Mouse (Mus musculus) MEL (cell line): ENCODE results near the gene Cdkn1a. TPM values are rescaled to one million over a fixed set of nuclear protein-coding genes. Genes with fewer than 3 reads are reported as not detected.

Source experiments
- DNase-seq: peaks from one replicate; pipeline ENCODE4 v3.0.0; 2011; ENCODE audit warnings: low read depth, low spot score
- H3K27ac ChIP-seq: 2 replicates; pipeline ENCODE4 v1.5.1; 2012; ENCODE audit warnings: low read depth, mild to moderate bottlenecking, control low read depth, low read length, moderate library complexity; ENCODE audit not compliant: control insufficient read depth
- H3K27me3 ChIP-seq, 2 experiments: fragments of 150-350 bp in 1 of 2; sonication (generic) in 1 of 2; 2 replicates each; pipeline ENCODE4 v1.6.1; 2012; ENCODE audit warnings: low read length in 2 of 2, mild to moderate bottlenecking in 2 of 2, improper control_type of control experiment in 1 of 2, moderate library complexity in 1 of 2; ENCODE audit not compliant: insufficient read depth in 2 of 2, control insufficient read depth in 1 of 2
- H3K36me3 ChIP-seq, 2 experiments: 2 replicates each; pipeline ENCODE4 v1.6.1; 2012 to 2014; ENCODE audit warnings: low read length in 2 of 2, improper control_type of control experiment in 1 of 2, inconsistent platforms in 1 of 2, mild to moderate bottlenecking in 1 of 2; ENCODE audit not compliant: insufficient read depth in 2 of 2, control insufficient read depth in 1 of 2
- H3K4me1 ChIP-seq, 2 experiments: fragments of 150-350 bp in 1 of 2; sonication (generic) in 1 of 2; 2 replicates each; pipeline ENCODE4 v1.6.1; 2012; ENCODE audit warnings: low read length in 2 of 2, improper control_type of control experiment in 1 of 2, mild to moderate bottlenecking in 1 of 2; ENCODE audit not compliant: insufficient read depth in 2 of 2, control insufficient read depth in 1 of 2
- H3K4me3 ChIP-seq, 2 experiments: fragments of 150-350 bp in 1 of 2; sonication (generic) in 1 of 2; 2 replicates each; pipeline ENCODE4 v1.5.1; 2012; ENCODE audit warnings: low read depth in 2 of 2, low read length in 2 of 2, mild to moderate bottlenecking in 2 of 2, moderate library complexity in 2 of 2, control low read depth in 1 of 2, improper control_type of control experiment in 1 of 2; ENCODE audit not compliant: control insufficient read depth in 1 of 2, insufficient read depth in 1 of 2
- H3K79me2 ChIP-seq: 2 replicates; pipeline ENCODE4 v1.6.1; 2012; ENCODE audit warnings: mild to moderate bottlenecking, low read length, moderate library complexity; ENCODE audit not compliant: control insufficient read depth, poor library complexity, insufficient read depth
- H3K9ac ChIP-seq: 2 replicates; pipeline ENCODE4 v1.6.1; 2012; ENCODE audit warnings: low read depth, mild to moderate bottlenecking, control low read depth, low read length, moderate library complexity; ENCODE audit not compliant: control insufficient read depth, poor library complexity, severe bottlenecking
- H3K9me3 ChIP-seq: fragments of 150-350 bp; sonication (generic); replicated peaks from 2 replicates; pipeline ENCODE4 v1.6.1; 2012; ENCODE audit warnings: mild to moderate bottlenecking, low read length, improper control_type of control experiment, moderate library complexity; ENCODE audit not compliant: insufficient read depth
- BHLHE40 ChIP-seq: IDR thresholded peaks from 2 replicates; pipeline ENCODE4 v1.6.1; 2012; ENCODE audit warnings: low read depth, mild to moderate bottlenecking, inconsistent platforms, low read length, improper control_type of control experiment, borderline replicate concordance
- CHD1 ChIP-seq: IDR thresholded peaks from 2 replicates; pipeline ENCODE4 v1.6.1; 2012; ENCODE audit warnings: low read depth, mild to moderate bottlenecking, inconsistent platforms, low read length, improper control_type of control experiment
- GABPA ChIP-seq: IDR thresholded peaks from 2 replicates; pipeline ENCODE4 v1.6.1; 2012; ENCODE audit warnings: low read depth, mild to moderate bottlenecking, inconsistent platforms, low read length, improper control_type of control experiment, moderate library complexity
- GATA1 ChIP-seq: IDR thresholded peaks from 2 replicates; pipeline ENCODE4 v1.6.1; 2011; ENCODE audit warnings: low read depth, low read length, improper control_type of control experiment
- MAFK ChIP-seq: IDR thresholded peaks from 2 replicates; pipeline ENCODE4 v1.6.1; 2011; ENCODE audit warnings: low read depth, mild to moderate bottlenecking, low read length, improper control_type of control experiment, borderline replicate concordance
- MAX ChIP-seq: IDR thresholded peaks from 2 replicates; pipeline ENCODE4 v1.6.1; 2011; ENCODE audit warnings: low read length, improper control_type of control experiment
- MEF2A ChIP-seq: IDR thresholded peaks from 2 replicates; pipeline ENCODE4 v1.6.1; 2014; ENCODE audit warnings: low read depth, mild to moderate bottlenecking, inconsistent platforms, low read length, improper control_type of control experiment; ENCODE audit not compliant: poor library complexity, insufficient replicate concordance, severe bottlenecking; ENCODE audit errors: extremely low read depth
- MYC ChIP-seq: IDR thresholded peaks from 2 replicates; pipeline ENCODE4 v1.6.1; 2011; ENCODE audit warnings: low read depth, mild to moderate bottlenecking, low read length, improper control_type of control experiment, moderate library complexity
- NRF1 ChIP-seq: IDR thresholded peaks from 2 replicates; pipeline ENCODE4 v1.6.1; 2014; ENCODE audit warnings: low read depth, mild to moderate bottlenecking, inconsistent platforms, low read length, improper control_type of control experiment, moderate library complexity; ENCODE audit not compliant: poor library complexity, insufficient read depth, severe bottlenecking
- POLR2A ChIP-seq, 2 experiments: IDR thresholded peaks; 2 replicates each; pipeline ENCODE4 v1.6.1; 2011 to 2012; ENCODE audit warnings: low read length in 2 of 2, mild to moderate bottlenecking in 2 of 2, control low read depth in 1 of 2, improper control_type of control experiment in 1 of 2, low read depth in 1 of 2, moderate library complexity in 1 of 2; ENCODE audit not compliant: control insufficient read depth in 1 of 2, insufficient read depth in 1 of 2, poor library complexity in 1 of 2
- RCOR1 ChIP-seq: IDR thresholded peaks from 2 replicates; pipeline ENCODE4 v1.6.1; 2012; ENCODE audit warnings: low read depth, mild to moderate bottlenecking, inconsistent platforms, low read length, improper control_type of control experiment
- SIN3A ChIP-seq: IDR thresholded peaks from 2 replicates; pipeline ENCODE4 v1.6.1; 2012; ENCODE audit warnings: low read length, improper control_type of control experiment, inconsistent platforms
- TAL1 ChIP-seq: IDR thresholded peaks from 2 replicates; pipeline ENCODE4 v1.6.1; 2012; ENCODE audit warnings: mild to moderate bottlenecking, inconsistent platforms, low read length, moderate library complexity, mixed read lengths
- TBP ChIP-seq: IDR thresholded peaks from 2 replicates; pipeline ENCODE4 v1.8.0; 2011; ENCODE audit warnings: low read depth, low read length, improper control_type of control experiment
- TCF12 ChIP-seq: IDR thresholded peaks from 2 replicates; pipeline ENCODE4 v1.6.1; 2014; ENCODE audit warnings: low read depth, mild to moderate bottlenecking, inconsistent platforms, low read length, improper control_type of control experiment, moderate library complexity
- UBTF ChIP-seq: IDR thresholded peaks from 2 replicates; pipeline ENCODE4 v1.6.1; 2012; ENCODE audit warnings: low read depth, mild to moderate bottlenecking, inconsistent platforms, low read length, improper control_type of control experiment, moderate library complexity, borderline replicate concordance; ENCODE audit not compliant: insufficient read depth
- USF1 ChIP-seq: IDR thresholded peaks from 2 replicates; pipeline ENCODE4 v1.6.1; 2014; ENCODE audit warnings: low read depth, mild to moderate bottlenecking, inconsistent platforms, low read length, improper control_type of control experiment, moderate library complexity
- USF2 ChIP-seq, 2 experiments: IDR thresholded peaks; 2 replicates each; pipeline ENCODE4 v1.6.1; 2011 to 2012; ENCODE audit warnings: improper control_type of control experiment in 2 of 2, low read length in 2 of 2, borderline replicate concordance in 1 of 2, inconsistent platforms in 1 of 2, low read depth in 1 of 2, mild to moderate bottlenecking in 1 of 2; ENCODE audit not compliant: insufficient read depth in 1 of 2
- ZC3H11A ChIP-seq: IDR thresholded peaks from 2 replicates; pipeline ENCODE4 v1.6.1; 2012; ENCODE audit warnings: low read depth, mild to moderate bottlenecking, inconsistent platforms, low read length, improper control_type of control experiment
- ZKSCAN1 ChIP-seq: IDR thresholded peaks from 2 replicates; pipeline ENCODE4 v1.6.1; 2012; ENCODE audit warnings: low read depth, mild to moderate bottlenecking, inconsistent platforms, low read length, improper control_type of control experiment, moderate library complexity
- ZMIZ1 ChIP-seq: IDR thresholded peaks from 2 replicates; pipeline ENCODE4 v1.6.1; 2012; ENCODE audit warnings: low read depth, mild to moderate bottlenecking, inconsistent platforms, low read length, improper control_type of control experiment, moderate library complexity
- polyA plus RNA-seq, 2 experiments: library from polyadenylated mRNA; stranded (reverse) in 1 of 2; unstranded in 1 of 2; fragments of >175 nt in 1 of 2; fragments of >200 nt in 1 of 2; gene quantifications; 2 replicates each; pipeline versions ENCODE4 v1.2.1 to v1.2.4; 2012; ENCODE audit warnings: low replicate concordance in 2 of 2, low read depth in 1 of 2; ENCODE audit not compliant: insufficient read length in 2 of 2, insufficient read depth in 1 of 2, missing spikeins in 1 of 2
- total RNA-seq: library from RNA; depleted of rRNA; stranded (reverse); fragments of 300-350 nt; gene quantifications from 2 replicates; pipeline ENCODE4 v1.2.3, GENCODE M21; 2012

The Cdkn1a gene
- total and polyA plus RNA-seq, 3 experiments: 2.0 to 21.0 TPM; not detected in 1

DNA sequence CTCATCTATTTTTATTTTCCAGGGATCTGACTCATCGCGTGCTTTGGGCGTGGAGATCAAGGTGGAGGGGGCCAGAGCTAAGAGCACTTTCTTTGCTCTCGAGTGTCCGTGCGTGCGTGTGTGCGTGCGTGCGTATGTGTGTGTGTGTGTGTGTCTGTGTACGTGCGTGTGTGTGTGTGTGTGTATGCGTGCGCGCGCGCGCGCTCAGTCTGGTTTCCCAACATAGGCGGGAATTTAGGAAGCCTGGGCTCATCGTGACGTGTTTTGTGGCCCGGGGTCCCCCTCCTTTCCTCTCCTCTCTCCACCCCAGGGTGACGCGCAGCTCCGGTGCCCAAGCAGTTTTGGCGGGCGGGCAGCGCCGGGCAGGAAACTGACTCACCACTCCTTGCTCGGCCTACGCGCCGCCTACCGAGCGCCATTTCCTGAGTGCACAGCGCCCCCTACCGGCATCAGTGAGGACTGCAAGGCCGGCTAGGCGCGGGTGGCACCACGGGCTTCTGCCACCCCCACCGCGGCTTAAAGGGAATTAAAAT lies 4.5 kb downstream of the Cdkn1a start (continued):
- TF ChIP-seq ZMIZ1 (peak; percentile 67; the same call in 1 of the 2 replicates), TCF12 (peak; percentile 45; the same call in 1 of the 2 replicates), MAX (peak; percentile 76)

DNA sequence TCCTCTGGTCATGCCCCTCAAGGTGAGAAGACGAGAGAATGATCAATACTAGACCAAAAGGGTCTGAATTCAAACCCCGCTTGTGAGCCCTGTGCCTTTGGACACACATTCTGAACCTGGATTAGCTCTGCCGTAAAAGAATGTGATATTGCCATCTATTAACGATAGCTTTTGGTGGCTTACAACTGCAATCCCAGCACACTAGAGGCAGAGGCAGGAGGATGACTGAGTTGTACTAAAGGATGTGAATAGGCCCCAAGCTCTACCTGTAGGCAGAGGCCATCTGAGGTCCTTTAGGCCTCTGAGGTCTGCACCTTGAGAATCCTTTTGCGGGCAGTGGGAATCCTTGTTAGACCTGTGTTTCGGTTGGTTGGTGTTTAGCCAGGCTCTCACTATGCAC lies 5.5 kb downstream of the Cdkn1a start:
- Histone ChIP-seq H3K4me3 (no peak overlapping the region), H3K27me3 (no peaks in the 10 kb centered on the region), H3K79me2 (peaks cover 11% of the 10 kb centered on the region), H3K36me3 (peaks cover 0 to 13% of the 10 kb centered on the region in 2 experiments; a peak in 2 of 4 replicates), H3K4me1 (peaks cover 2 to 20% of the 10 kb centered on the region in 2 experiments), H3K9me3 (no peaks in the 10 kb centered on the region), H3K27ac (peak overlapping the region; percentile 59; the same call in 1 of the 2 replicates), H3K9ac (peak overlapping the region; percentile 73)
- TF ChIP-seq USF2 (IDR thresholded peaks at IDR 0.05; ENCODE audit: borderline replicate concordance in 1 of 2, insufficient read depth in 1 of 2, low read depth in 1 of 2, low read length in 2 of 2): no peak
- TF ChIP-seq ZKSCAN1: no peak
- no peak for TF ChIP-seq MAFK
- TF ChIP-seq CHD1: no peak
- TF ChIP-seq MYC: no peak
- no peak for TF ChIP-seq TAL1
- no peak for TF ChIP-seq GATA1
- TF ChIP-seq MAX: no peak
- no peak for TF ChIP-seq RCOR1
- no peak for TF ChIP-seq GABPA
- no peak for TF ChIP-seq NRF1
- TF ChIP-seq MEF2A: no peak
- no peak for TF ChIP-seq USF1
- TF ChIP-seq TCF12: no peak
- TF ChIP-seq TBP: no peak
- TF ChIP-seq UBTF: no peak
- no peak for TF ChIP-seq ZC3H11A
- no peak for TF ChIP-seq BHLHE40
- TF ChIP-seq SIN3A: no peak
- no peak for TF ChIP-seq POLR2A (IDR thresholded peaks at IDR 0.05; ENCODE audit: control insufficient read depth in 1 of 2, insufficient read depth in 1 of 2, low read depth in 1 of 2, low read length in 2 of 2, poor library complexity in 1 of 2)
- no peak for DNase-seq
